In genomic region chr3:156017676-156018230, GRCm38 (mm10) we compare ENCODE assay signal across 20 mouse cellular contexts.
A peak's percentile ranks its signal among the peaks of the same experiment; 100 is the strongest.
DNase-seq lines count a peak whose midpoint lies in the region.
"Had no signal": no experiment of that assay in that cellular context is flagged by ENCODE, and none has a peak within 500 bp of the region (broad histone marks: within the 10 kb centered on the region; RNA-seq: fewer than 3 reads in every experiment).

No protein-coding gene starts in this region.

- peak; percentile 11 for DNase-seq in embryo, embryonic 10 days (ENCODE audit: low spot score)
- DNase-seq in embryo, embryonic 9.5 days (ENCODE audit: extremely low spot score), result no peak
- DNase-seq in 3134 (ENCODE audit: extremely low read depth, insufficient read length, low spot score), result peak; percentile 59
- DNase-seq in embryo, embryonic 10.5 days (ENCODE audit: low spot score), result peak; percentile 8
- DNase-seq in retina, embryonic 14.5 days (ENCODE audit: low spot score), result peak; percentile 15
- no peak for DNase-seq in liver
- DNase-seq in kidney, postnatal 14 days, result no peak
- DNase-seq: adrenal gland, postnatal 14 days; cerebellum, adult 18-20 months; cerebellum, postnatal 10 days; gastrocnemius, adult 2 months; gastrocnemius, postnatal 36 days; heart, adult 18-20 months; heart, postnatal 36 days; kidney, adult 2 months; layer of hippocampus, adult 9-11 months; lung, embryonic 14.5 days; lung, postnatal 14 days; right cerebral cortex, postnatal 4 days; thymus, postnatal 14 days had no signal

Comparison
In these comparisons a context has a peak if more than half of its experiments do, and no peak if none do; other contexts are left out.
1. DNase-seq: peak in embryo, embryonic 10 days (single experiment), 3134 (single experiment), embryo, embryonic 10.5 days (single experiment) and retina, embryonic 14.5 days (single experiment); none in embryo, embryonic 9.5 days (single experiment), liver (single experiment) and kidney, postnatal 14 days (single experiment).